Mouse (Mus musculus) thymus, postnatal 14 days (tissue): Measurements from ENCODE around the gene Abhd16b.
"Not testable (repeated sequence)": the region's sequence is repeated elsewhere in the genome, so short reads cannot be mapped to it uniquely, and the experiment has no call there.

Experiments
- DNase-seq: peaks from one replicate; pipeline ENCODE4 v3.0.0; 2021

The Abhd16b gene

GRCm38 (mm10) chr2:181487338-181488277, 5.4 kb upstream of the Abhd16b start:
- no peak for DNase-seq

DNA sequence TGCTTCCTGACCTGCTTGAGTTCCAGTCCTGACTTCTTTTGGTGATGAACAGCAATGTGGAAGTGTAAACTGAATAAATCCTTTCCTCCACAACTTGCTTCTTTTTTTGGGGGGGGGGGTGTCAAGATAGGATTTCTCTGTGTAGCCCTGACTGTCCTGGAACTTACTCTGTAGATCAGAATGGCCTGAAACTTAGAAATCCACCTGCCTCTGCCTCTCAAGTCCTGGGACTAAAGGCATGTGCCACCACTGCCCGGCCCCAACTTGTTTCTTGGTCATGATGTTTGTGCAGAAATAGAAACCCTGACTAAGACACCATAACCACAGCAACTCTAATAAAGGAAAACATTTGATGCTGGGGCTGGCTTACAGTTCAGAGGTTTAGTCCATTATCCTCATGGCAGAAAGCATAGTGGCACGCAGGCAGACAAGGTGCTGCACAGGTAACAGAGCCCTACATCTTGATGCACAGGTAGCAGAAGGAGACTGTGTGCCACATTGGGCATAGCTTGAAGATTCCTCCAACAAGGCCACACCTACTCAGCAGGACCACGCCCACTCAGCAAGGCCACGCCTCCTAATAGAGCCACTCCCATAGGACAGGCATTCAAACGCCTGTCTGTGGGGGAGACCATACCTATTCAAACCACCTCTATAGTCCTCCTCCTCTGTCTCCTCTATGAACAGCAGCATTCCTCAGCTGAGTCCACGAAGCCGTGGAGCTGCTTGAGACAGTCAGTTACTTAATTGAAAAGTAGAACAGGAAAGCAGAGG, 1.4 kb upstream of the Abhd16b start:
- peak; percentile 32 for DNase-seq

GRCm38 (mm10) chr2:181492206-181492605, 800 bp upstream of the Abhd16b start:
- no peak for DNase-seq

- no peak for DNase-seq
Observed at GRCm38 (mm10) chr2:181494266-181494945, 1.4 kb downstream of the Abhd16b start.

- not testable (repeated sequence) for DNase-seq
Observed at GRCm38 (mm10) chr2:181495845-181496244, 2.8 kb downstream of the Abhd16b start.

GRCm38 (mm10) chr2:181496281-181496680, 3.3 kb downstream of the Abhd16b start:
- DNase-seq: peak; percentile 73

- peak; percentile 92 for DNase-seq
Observed at GRCm38 (mm10) chr2:181496831-181497547, 4.0 kb downstream of the Abhd16b start, which contains the start of gene Tpd52l2. Tpd52l2 (plus strand) TSS chr2:181497142.

- DNase-seq: peak; percentile 60
Observed at GRCm38 (mm10) chr2:181497548-181497875, 4.5 kb downstream of the Abhd16b start.

DNA sequence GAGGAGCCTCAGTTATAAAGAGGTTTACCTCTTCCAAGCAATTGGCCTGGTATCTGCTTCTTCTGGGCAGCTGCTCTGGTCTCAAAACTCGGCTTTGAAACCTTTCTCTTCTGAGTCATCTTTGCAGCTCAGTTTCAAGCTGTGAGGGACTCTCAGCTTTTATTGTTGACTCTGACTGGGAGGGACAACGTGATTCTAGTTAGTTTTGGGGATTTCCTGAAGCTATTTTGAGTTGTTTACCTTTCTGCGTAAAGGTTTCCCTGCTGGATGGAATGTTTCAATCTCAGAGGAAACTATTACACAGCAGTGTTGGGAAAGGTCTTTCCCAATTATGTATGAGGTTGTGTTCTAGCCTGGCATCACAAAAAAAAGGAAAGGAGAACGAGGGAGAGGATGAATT, 5.6 kb downstream of the Abhd16b start:
- no peak for DNase-seq

DNA sequence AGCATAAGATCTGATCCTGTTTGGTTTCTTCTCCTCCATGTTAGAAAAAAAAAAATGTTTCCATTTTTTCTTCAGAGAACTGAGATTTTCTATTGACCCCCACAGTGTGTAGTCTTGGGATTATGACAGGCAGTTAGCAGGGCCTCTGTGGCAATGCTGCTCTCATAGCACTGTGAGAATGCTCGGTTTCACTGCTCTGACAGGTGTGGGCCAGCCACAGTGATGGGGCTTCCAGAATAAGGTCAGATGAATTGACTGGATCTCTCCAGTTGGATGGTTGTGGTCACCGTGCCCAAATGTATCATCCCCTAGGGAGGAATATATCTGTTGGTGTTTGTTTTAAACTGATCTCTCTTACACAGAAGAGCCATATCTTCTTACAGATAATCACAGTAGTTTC, 16.2 kb downstream of the Abhd16b start:
- DNase-seq: no peak

- DNase-seq: no peak
Observed at GRCm38 (mm10) chr2:181511231-181511630, 18.2 kb downstream of the Abhd16b start.

DNA sequence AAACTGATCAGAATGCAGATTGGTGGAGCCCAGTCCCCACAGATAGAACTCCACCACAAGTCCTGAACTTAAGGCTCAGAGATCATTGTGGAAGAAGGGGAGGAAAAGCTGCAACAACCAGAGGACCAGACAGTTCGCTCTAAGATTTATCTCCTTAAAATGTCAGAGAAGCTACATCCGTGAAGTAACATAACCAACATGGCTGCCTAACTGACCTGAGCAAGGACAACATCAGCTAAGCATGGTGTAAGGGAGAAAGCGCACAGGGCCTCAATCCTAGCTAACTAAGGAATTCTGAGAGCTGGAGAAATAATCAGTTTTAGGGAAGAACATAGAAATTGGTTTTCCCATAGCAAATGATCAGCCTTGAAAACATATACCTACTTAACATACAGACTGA, 26.2 kb downstream of the Abhd16b start:
- DNase-seq: no peak

- DNase-seq: peak; percentile 99
Observed at GRCm38 (mm10) chr2:181520118-181520935, 27.3 kb downstream of the Abhd16b start, which contains the start of gene Dnajc5. Dnajc5 (plus strand) TSS chr2:181520485.

- no peak for DNase-seq
Observed at GRCm38 (mm10) chr2:181520936-181521227, 27.9 kb downstream of the Abhd16b start.

DNA sequence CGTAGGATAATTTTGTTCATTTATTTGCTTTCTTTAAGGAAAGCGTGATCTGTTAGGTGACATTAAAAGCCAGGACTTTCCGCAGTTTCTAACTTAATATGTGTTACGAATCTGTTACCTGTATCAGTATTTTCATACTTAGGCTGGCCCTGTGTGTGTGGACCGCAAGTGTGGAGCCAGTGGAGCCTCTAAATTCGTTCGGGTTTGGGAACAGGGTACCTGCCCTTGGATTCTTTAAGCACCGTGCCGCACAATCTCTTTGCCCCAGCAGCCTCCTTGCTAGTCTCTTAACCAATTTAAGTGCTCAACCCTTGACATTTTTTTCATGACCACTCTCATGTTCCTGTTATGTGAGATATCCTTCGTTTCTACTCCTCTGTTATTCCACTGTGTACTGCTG, 28.5 kb downstream of the Abhd16b start:
- DNase-seq: peak; percentile 8

DNA sequence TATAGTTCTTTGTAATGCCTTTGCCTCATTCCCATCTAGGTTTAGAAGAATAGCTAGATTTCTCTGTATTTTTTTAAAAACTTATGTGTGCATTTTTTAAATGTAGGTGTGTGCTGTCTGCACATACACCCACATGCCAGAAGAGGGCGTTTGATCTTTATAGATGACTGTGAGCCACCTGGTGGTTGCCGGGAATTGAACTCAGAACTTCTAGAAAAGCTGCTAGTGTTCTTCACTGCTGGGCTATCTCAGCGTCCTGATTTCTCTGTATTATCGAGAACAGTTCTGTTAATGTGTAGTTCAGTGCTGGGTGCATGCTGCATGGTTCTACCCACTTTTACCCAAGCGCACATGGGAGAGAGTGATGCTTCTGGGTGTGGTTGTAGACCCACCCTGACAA, 29.8 kb downstream of the Abhd16b start:
- peak; percentile 56 for DNase-seq

GRCm38 (mm10) chr2:181525526-181525925, 32.5 kb downstream of the Abhd16b start:
- no peak for DNase-seq

DNA sequence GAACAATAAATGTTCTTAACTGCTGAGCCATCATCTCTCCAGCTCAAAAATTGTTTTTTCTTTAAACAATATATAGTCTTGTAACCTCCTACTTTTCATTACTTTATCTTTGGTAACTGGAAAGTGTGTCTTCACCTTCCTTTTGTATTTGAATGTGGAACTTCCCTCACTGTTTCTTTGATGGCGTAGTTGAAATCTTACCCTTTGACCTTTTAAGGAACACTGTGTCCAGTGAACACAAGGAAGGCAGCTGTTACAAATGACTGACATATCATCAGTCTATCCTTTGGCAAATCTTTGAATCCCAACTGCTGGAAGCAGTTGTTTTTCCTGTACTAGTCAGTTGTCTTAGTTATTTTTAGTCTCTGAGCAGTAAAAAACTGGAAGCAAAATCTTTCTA, 36.1 kb downstream of the Abhd16b start:
- no peak for DNase-seq

GRCm38 (mm10) chr2:181532589-181532988, 39.6 kb downstream of the Abhd16b start:
- DNase-seq: no peak

- no peak for DNase-seq
Observed at GRCm38 (mm10) chr2:181536410-181536809, 43.4 kb downstream of the Abhd16b start.

GRCm38 (mm10) chr2:181537444-181538047, 44.5 kb downstream of the Abhd16b start:
- DNase-seq: no peak
